Mouse (Mus musculus): ENCODE data around the gene Ranbp17. TPM values are rescaled to one million over a fixed set of nuclear protein-coding genes. Genes with fewer than 3 reads are reported as not detected.

Ranbp17 gene
- total and polyA plus RNA-seq, 3 experiments = 0.09 TPM; not detected in 2

GRCm38 (mm10) chr11:33299371-33299770, 214.2 kb downstream of the Ranbp17 start:
- Histone ChIP-seq H3K4me3 (replicated peaks in 1 of 3; ENCODE audit: low read depth in 2 of 3, low read length in 2 of 3, poor library complexity in 1 of 3) (no peak overlapping the region), H3K9ac (ENCODE audit: insufficient read depth, low read depth) (no peak overlapping the region), H3K79me2 (replicated peaks; ENCODE audit: control insufficient read depth, extremely low read depth, insufficient read depth, poor library complexity, severe bottlenecking) (no peaks in the 10 kb centered on the region), H3K4me2 (ENCODE audit: insufficient read depth, low read depth, poor library complexity, severe bottlenecking) (no peak overlapping the region), H3K4me1 (ENCODE audit: control insufficient read depth in 1 of 2, insufficient read depth in 2 of 2) (no peaks in the 10 kb centered on the region), H3K36me3 (replicated peaks in 1 of 2; ENCODE audit: control insufficient read depth in 1 of 2, insufficient read depth in 1 of 2, low read length in 1 of 2) (no peaks in the 10 kb centered on the region), H3K27ac (ENCODE audit: insufficient read depth, low read depth) (no peak overlapping the region), H3K9me3 (replicated peaks; ENCODE audit: low read length) (no peaks in the 10 kb centered on the region), H3K27me3 (replicated peaks) (no peaks in the 10 kb centered on the region)
- DNase-seq (ENCODE audit: extremely low read depth) = no peak
- in situ Hi-C loops (cut with MboI; ENCODE audit: low pct_ligation_motif_present, low pct_unique_long_range_greater_than_20kb, low sequenced_read_pairs) = loop anchor here (5.0 kb wide), 1 partner anchor 122 kb away; no protein-coding TSS in a partner anchor
- TF ChIP-seq ELF1 (IDR thresholded peaks at IDR 0.05; ENCODE audit: low read depth, low read length) (no peak), ZMIZ1 (IDR thresholded peaks at IDR 0.05; ENCODE audit: low read depth, low read length) (no peak), CHD1 (IDR thresholded peaks at IDR 0.05; ENCODE audit: low read depth, low read length) (no peak), MEF2A (IDR thresholded peaks at IDR 0.05; ENCODE audit: borderline replicate concordance, low read depth, low read length) (no peak)
- dilution Hi-C loops (cut with MboI; ENCODE audit: extremely low pct_ligation_motif_present, extremely low pct_unique_long_range_greater_than_20kb, low sequenced_read_pairs) = no loop called here

DNA sequence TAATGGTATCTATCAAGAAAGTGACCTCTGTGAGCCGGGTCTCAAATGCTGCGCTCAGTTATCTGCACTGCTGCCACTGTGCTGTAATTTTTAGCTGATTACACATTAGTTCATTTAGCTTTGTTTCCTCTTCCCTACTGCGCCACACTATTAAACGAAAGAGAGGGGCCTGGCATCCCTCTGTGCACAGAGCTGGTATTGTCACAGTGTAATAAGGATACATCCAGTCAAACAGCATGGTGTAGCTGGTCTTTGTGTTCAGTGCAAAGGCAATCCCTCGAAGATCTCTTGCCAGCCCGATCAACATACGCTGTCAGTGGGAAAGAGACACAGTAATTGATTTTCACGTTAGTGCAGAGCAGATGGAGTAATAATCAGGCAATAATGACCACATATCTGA, 216.4 kb downstream of the Ranbp17 start:
- in situ Hi-C loops (cut with MboI; ENCODE audit: low pct_ligation_motif_present, low pct_unique_long_range_greater_than_20kb, low sequenced_read_pairs) = loop anchor here (5.0 kb wide), 1 partner anchor 120 kb away; no protein-coding TSS in a partner anchor
- no peak for TF ChIP-seq E2F4 (IDR thresholded peaks at IDR 0.05; ENCODE audit: insufficient replicate concordance, low read depth, low read length)
- no peak for TF ChIP-seq USF2 (conservative IDR thresholded peaks at IDR 0.05; ENCODE audit: low read depth, low read length)
- TF ChIP-seq CHD2 (IDR thresholded peaks at IDR 0.05; ENCODE audit: low read length) = no peak
- TF ChIP-seq KAT2A (IDR thresholded peaks at IDR 0.05; ENCODE audit: insufficient replicate concordance, low read length) = no peak
- no peak for TF ChIP-seq ZC3H11A (IDR thresholded peaks at IDR 0.05; ENCODE audit: low read depth, low read length)
- no peak for TF ChIP-seq JUN (IDR thresholded peaks at IDR 0.05; ENCODE audit: insufficient read depth, low read depth, low read length)
- TF ChIP-seq TBP (conservative IDR thresholded peaks at IDR 0.05; ENCODE audit: low read depth, low read length) = no peak
- TF ChIP-seq EP300 (IDR thresholded peaks at IDR 0.05; ENCODE audit: low read length) = no peak
- TF ChIP-seq IRF4 (IDR thresholded peaks at IDR 0.05; ENCODE audit: low read depth, low read length) = no peak
- no peak for TF ChIP-seq ELF1 (IDR thresholded peaks at IDR 0.05; ENCODE audit: low read depth, low read length)
- TF ChIP-seq MAFK (IDR thresholded peaks at IDR 0.05; ENCODE audit: insufficient replicate concordance, low read length) = no peak
- no peak for TF ChIP-seq ZMIZ1 (IDR thresholded peaks at IDR 0.05; ENCODE audit: low read depth, low read length)
- no peak for TF ChIP-seq PAX5 (IDR thresholded peaks at IDR 0.05; ENCODE audit: low read length)
- TF ChIP-seq MEF2A (IDR thresholded peaks at IDR 0.05; ENCODE audit: borderline replicate concordance, low read depth, low read length) = no peak
- no peak for TF ChIP-seq MYC (IDR thresholded peaks at IDR 0.05; ENCODE audit: low read depth, low read length)
- no peak for TF ChIP-seq USF1 (IDR thresholded peaks at IDR 0.05; ENCODE audit: low read depth, low read length)
- dilution Hi-C loops (cut with MboI; ENCODE audit: extremely low pct_ligation_motif_present, extremely low pct_unique_long_range_greater_than_20kb, low sequenced_read_pairs) = no loop called here

More for the DNA sequence above, 216.4 kb downstream of the Ranbp17 start:
- Histone ChIP-seq H3K27ac (ENCODE audit: insufficient read depth, low read depth) (no peak overlapping the region), H3K4me1 (ENCODE audit: control insufficient read depth in 1 of 2, insufficient read depth in 2 of 2) (no peaks in the 10 kb centered on the region), H3K4me3 (replicated peaks in 1 of 3; ENCODE audit: low read depth in 2 of 3, low read length in 2 of 3, poor library complexity in 1 of 3) (no peak overlapping the region), H3K9ac (ENCODE audit: insufficient read depth, low read depth) (no peak overlapping the region), H3K36me3 (replicated peaks in 1 of 2; ENCODE audit: control insufficient read depth in 1 of 2, insufficient read depth in 1 of 2, low read length in 1 of 2) (no peaks in the 10 kb centered on the region), H3K27me3 (replicated peaks) (no peaks in the 10 kb centered on the region), H3K9me3 (replicated peaks; ENCODE audit: low read length) (no peaks in the 10 kb centered on the region), H3K79me2 (replicated peaks; ENCODE audit: control insufficient read depth, extremely low read depth, insufficient read depth, poor library complexity, severe bottlenecking) (no peaks in the 10 kb centered on the region), H3K4me2 (ENCODE audit: insufficient read depth, low read depth, poor library complexity, severe bottlenecking) (no peak overlapping the region)
- no peak for DNase-seq (ENCODE audit: extremely low read depth)
